Mouse (Mus musculus) limb, embryonic 10.5 days (tissue): Measurements from ENCODE around the gene Ppp1r14b. TPM values are rescaled to one million over a fixed set of nuclear protein-coding genes. Genes with fewer than 3 reads are reported as not detected.

Experiments
- DNase-seq: peaks from one replicate; pipeline ENCODE4 v3.0.0-alpha.2; 2017; ENCODE audit warnings: low spot score
- H3K27ac ChIP-seq: fragments of 300-500 bp; sonication (generic); 2 replicates; pipeline ENCODE4 v1.5.1; 2016; ENCODE audit warnings: mild to moderate bottlenecking
- H3K27me3 ChIP-seq: fragments of 300-500 bp; sonication (generic); 2 replicates; pipeline ENCODE4 v1.6.1; 2016; ENCODE audit warnings: low read depth, mild to moderate bottlenecking; ENCODE audit not compliant: poor library complexity, severe bottlenecking
- H3K36me3 ChIP-seq: fragments of 300-500 bp; sonication (generic); 2 replicates; pipeline ENCODE4 v1.6.1; 2016; ENCODE audit warnings: mild to moderate bottlenecking, moderate library complexity
- H3K4me1 ChIP-seq: fragments of 300-500 bp; sonication (generic); 2 replicates; pipeline ENCODE4 v1.6.1; 2016
- H3K4me3 ChIP-seq: fragments of 300-500 bp; sonication (generic); 2 replicates; pipeline ENCODE4 v1.5.1; 2016; ENCODE audit warnings: mild to moderate bottlenecking, moderate library complexity
- H3K9me3 ChIP-seq: fragments of 300-500 bp; sonication (generic); replicated peaks from 2 replicates; pipeline ENCODE4 v1.6.1; 2016; ENCODE audit warnings: mild to moderate bottlenecking
- WGBS: fragments of 180-500 bp; shearing (Covaris S2); methylation state at CpG from one replicate; pipeline ENCODE4 v1.1.7; 2016; 5-methylcytosine and 5-hydroxymethylcytosine counted together
- polyA plus RNA-seq: library from polyadenylated mRNA; unstranded; fragments of >200 nt; fragmentation: Nextera tagmentation; extraction: Ambion mirVana; gene quantifications from 2 replicates; pipeline ENCODE4 v1.2.1, GENCODE M21; 2016

The Ppp1r14b gene
- polyA plus RNA-seq, 1 experiment from 2014 or later = 245 TPM

GRCm38 (mm10) chr19:6950613-6951153, 24.1 kb upstream of the Ppp1r14b start:
- DNase-seq = peak; percentile 77
- Histone ChIP-seq H3K36me3 (peaks cover 18% of the 10 kb centered on the region), H3K9me3 (no peaks in the 10 kb centered on the region), H3K4me1 (peaks cover 33% of the 10 kb centered on the region), H3K27ac (peak overlapping the region; percentile 89), H3K27me3 (no peaks in the 10 kb centered on the region), H3K4me3 (peak overlapping the region; percentile 62)
- under 1% methylated on average over 28 of the region's 28 CpGs for WGBS

- H3K36me3 ChIP-seq = peaks cover 26% of the 10 kb centered on the region
- peak; percentile 91 for DNase-seq
- WGBS = under 1% methylated on average over 35 of the region's 35 CpGs
- peaks cover 33% of the 10 kb centered on the region for H3K4me1 ChIP-seq
- no peaks in the 10 kb centered on the region for H3K27me3 ChIP-seq
- peak overlapping the region; percentile 62 for H3K4me3 ChIP-seq
- H3K9me3 ChIP-seq = no peaks in the 10 kb centered on the region
- H3K27ac ChIP-seq = peak overlapping the region; percentile 89
These were observed 23.3 kb upstream of the Ppp1r14b start for GRCm38 (mm10) chr19:6951381-6951968.

- 3% methylated on average over 31 of the region's 31 CpGs for WGBS
- peaks cover 32% of the 10 kb centered on the region for H3K36me3 ChIP-seq
- H3K4me3 ChIP-seq = peak overlapping the region; percentile 62
- H3K27ac ChIP-seq = peak overlapping the region; percentile 89
- peaks cover 33% of the 10 kb centered on the region for H3K4me1 ChIP-seq
- H3K9me3 ChIP-seq = no peaks in the 10 kb centered on the region
- no peaks in the 10 kb centered on the region for H3K27me3 ChIP-seq
- DNase-seq = peak; percentile 72
These were observed 22.6 kb upstream of the Ppp1r14b start for GRCm38 (mm10) chr19:6951994-6952711.

- H3K4me1 ChIP-seq = peaks cover 33% of the 10 kb centered on the region
- 0 out of 2 replicates have a peak overlapping the region, but pooled peaks have one; percentile 89 for H3K27ac ChIP-seq
- peak overlapping the region; percentile 62 for H3K4me3 ChIP-seq
- H3K27me3 ChIP-seq = no peaks in the 10 kb centered on the region
- H3K36me3 ChIP-seq = peaks cover 37% of the 10 kb centered on the region
- DNase-seq = no peak
- WGBS = 16% methylated on average over 3 of the region's 3 CpGs
- H3K9me3 ChIP-seq = no peaks in the 10 kb centered on the region
These were observed 22.1 kb upstream of the Ppp1r14b start for GRCm38 (mm10) chr19:6952712-6953037.

GRCm38 (mm10) chr19:6954046-6954445, 20.7 kb upstream of the Ppp1r14b start:
- 56% methylated on average over 9 of the region's 9 CpGs for WGBS
- H3K36me3 ChIP-seq = peaks cover 51% of the 10 kb centered on the region

GRCm38 (mm10) chr19:6955424-6955823, 19.3 kb upstream of the Ppp1r14b start:
- 0 out of 2 replicates have a peak overlapping the region, but pooled peaks have one; percentile 10 for H3K27ac ChIP-seq

More at GRCm38 (mm10) chr19:6954046-6954445, 20.7 kb upstream of the Ppp1r14b start:
- Histone ChIP-seq H3K27me3 (no peaks in the 10 kb centered on the region), H3K4me1 (peaks cover 33% of the 10 kb centered on the region), H3K27ac (no peak overlapping the region), H3K9me3 (no peaks in the 10 kb centered on the region), H3K4me3 (no peak overlapping the region)
- peak; percentile 61 for DNase-seq

GRCm38 (mm10) chr19:6956461-6956860, 18.3 kb upstream of the Ppp1r14b start:
- H3K4me1 ChIP-seq = peaks cover 21% of the 10 kb centered on the region
- no peaks in the 10 kb centered on the region for H3K9me3 ChIP-seq
- DNase-seq = no peak
- H3K27ac ChIP-seq = no peak overlapping the region
- 85% methylated on average over 10 of the region's 10 CpGs for WGBS
- H3K4me3 ChIP-seq = no peak overlapping the region
- no peaks in the 10 kb centered on the region for H3K27me3 ChIP-seq
- peaks cover 69% of the 10 kb centered on the region for H3K36me3 ChIP-seq

More at GRCm38 (mm10) chr19:6955424-6955823, 19.3 kb upstream of the Ppp1r14b start:
- Histone ChIP-seq H3K4me1 (peaks cover 23% of the 10 kb centered on the region), H3K9me3 (no peaks in the 10 kb centered on the region), H3K27me3 (no peaks in the 10 kb centered on the region), H3K4me3 (no peak overlapping the region), H3K36me3 (peaks cover 64% of the 10 kb centered on the region)
- no peak for DNase-seq
- WGBS = 69% methylated on average over 7 of the region's 7 CpGs

GRCm38 (mm10) chr19:6968491-6969271, 6.1 kb upstream of the Ppp1r14b start:
- H3K27me3 ChIP-seq = peaks cover 3% of the 10 kb centered on the region; the same call in 1 of the 2 replicates
- H3K4me1 ChIP-seq = peaks cover 54% of the 10 kb centered on the region
- 12% methylated on average over 15 of the region's 15 CpGs for WGBS
- H3K27ac ChIP-seq = peak overlapping the region; percentile 87; the same call in 1 of the 2 replicates
- no peak for DNase-seq
- H3K9me3 ChIP-seq = no peaks in the 10 kb centered on the region
- peak overlapping the region; percentile 66 for H3K4me3 ChIP-seq
- peaks cover 29% of the 10 kb centered on the region for H3K36me3 ChIP-seq

GRCm38 (mm10) chr19:6969291-6969664, 5.5 kb upstream of the Ppp1r14b start:
- Histone ChIP-seq H3K4me1 (peaks cover 59% of the 10 kb centered on the region), H3K27me3 (peaks cover 3% of the 10 kb centered on the region; the same call in 1 of the 2 replicates), H3K9me3 (no peaks in the 10 kb centered on the region), H3K36me3 (peaks cover 23% of the 10 kb centered on the region), H3K4me3 (peak overlapping the region; percentile 66), H3K27ac (peak overlapping the region; percentile 87)
- WGBS = under 1% methylated on average over 20 of the region's 20 CpGs
- no peak for DNase-seq

GRCm38 (mm10) chr19:6969665-6970381, 4.9 kb upstream of the Ppp1r14b start:
- DNase-seq = peak; percentile 86
- Histone ChIP-seq H3K4me1 (peaks cover 59% of the 10 kb centered on the region), H3K36me3 (peaks cover 17% of the 10 kb centered on the region), H3K4me3 (peak overlapping the region; percentile 66), H3K27ac (peak overlapping the region; percentile 87), H3K9me3 (no peaks in the 10 kb centered on the region), H3K27me3 (peaks cover 3% of the 10 kb centered on the region; the same call in 1 of the 2 replicates)
- 1% methylated on average over 53 of the region's 55 CpGs for WGBS

- peak overlapping the region; percentile 87 for H3K27ac ChIP-seq
- H3K9me3 ChIP-seq = no peaks in the 10 kb centered on the region
- H3K27me3 ChIP-seq = peaks cover 3% of the 10 kb centered on the region; the same call in 1 of the 2 replicates
- no peak for DNase-seq
- H3K4me1 ChIP-seq = peaks cover 59% of the 10 kb centered on the region
- H3K36me3 ChIP-seq = peaks cover 10% of the 10 kb centered on the region
- WGBS = 24% methylated on average over 11 of the region's 11 CpGs
- peak overlapping the region; percentile 66 for H3K4me3 ChIP-seq
These were observed 4.2 kb upstream of the Ppp1r14b start for GRCm38 (mm10) chr19:6970460-6971085.
